Mouse (Mus musculus): Measurements from ENCODE around the gene Exog. TPM values are rescaled to one million over a fixed set of nuclear protein-coding genes. Genes with fewer than 3 reads are reported as not detected.

Exog gene
- total RNA-seq, 2 experiments from 2014 or later: 1.4 to 1.7 TPM

GRCm38 (mm10) chr9:119457122-119457521 lies 12.4 kb downstream of the Exog start:
- no peak for DNase-seq

GRCm38 (mm10) chr9:119460410-119460809 lies 15.7 kb downstream of the Exog start:
- no peak for DNase-seq

DNA sequence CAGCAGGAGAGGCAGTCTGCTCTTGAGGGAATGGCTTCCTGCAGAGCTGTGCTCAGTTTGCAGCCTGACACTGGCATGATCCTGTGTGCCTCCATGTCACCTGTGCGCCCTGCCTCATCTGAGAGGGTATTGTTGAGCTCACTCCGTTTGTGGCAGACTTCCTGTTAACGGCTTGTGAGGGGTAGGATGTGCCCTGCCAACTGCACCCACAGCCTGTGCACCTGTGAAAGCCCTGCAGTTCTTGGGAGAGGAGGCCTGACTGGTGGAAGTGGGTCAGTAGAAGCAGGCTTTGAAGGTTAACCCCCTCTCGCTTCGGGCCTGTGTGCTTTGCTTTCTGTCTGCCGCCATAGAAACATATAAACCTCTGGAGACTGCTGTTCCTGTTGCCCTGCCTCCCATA lies 20.3 kb downstream of the Exog start:
- DNase-seq: no peak

GRCm38 (mm10) chr9:119465595-119465994 lies 20.9 kb downstream of the Exog start:
- DNase-seq: peak; percentile 71

GRCm38 (mm10) chr9:119469691-119470353 lies 25.1 kb downstream of the Exog start:
- DNase-seq: no peak

DNA sequence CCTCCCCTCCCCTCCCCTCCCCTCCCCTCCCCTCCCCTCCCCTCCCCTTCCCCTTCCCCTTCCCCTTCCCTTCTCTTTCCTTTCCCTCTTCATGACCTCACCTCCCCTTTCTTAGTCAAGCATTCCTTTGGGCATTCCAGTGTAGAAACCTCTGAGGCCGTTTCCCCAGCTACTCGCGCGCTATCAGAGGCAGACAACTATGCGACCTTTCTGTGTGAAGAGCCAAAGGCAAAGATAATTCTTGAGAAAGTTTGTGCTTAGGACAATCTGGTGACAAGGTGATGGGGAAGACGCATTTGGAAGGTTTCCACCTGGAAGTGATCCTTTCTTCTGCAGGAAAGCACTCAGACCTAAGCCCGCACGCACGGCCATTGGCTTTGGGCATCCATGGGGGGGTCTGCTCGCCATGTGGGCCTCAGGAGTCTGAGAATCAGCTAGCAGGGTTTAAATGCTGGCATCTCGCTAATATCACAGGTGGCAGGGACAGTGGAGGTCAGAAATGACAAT lies 27.7 kb downstream of the Exog start:
- DNase-seq: no peak

DNA sequence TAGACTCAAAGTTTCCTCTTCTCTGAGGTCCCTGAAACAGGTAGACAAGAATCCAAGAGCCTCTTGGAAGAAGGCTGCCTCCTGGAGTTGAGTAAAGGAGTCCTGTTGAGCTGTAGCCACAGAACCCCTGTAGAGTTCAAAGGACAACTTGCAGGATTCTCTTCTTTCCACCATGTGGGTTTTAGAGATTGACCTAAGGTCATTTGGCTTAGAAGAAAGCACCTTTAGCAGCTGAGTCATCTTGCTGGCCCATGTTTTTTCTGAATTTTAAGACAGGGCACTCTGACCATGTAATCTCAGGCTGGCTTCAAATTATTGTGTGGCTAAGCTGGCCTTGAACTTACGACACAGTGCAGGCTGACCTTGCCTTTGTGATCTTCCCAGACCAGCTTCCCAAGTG lies 28.3 kb downstream of the Exog start:
- no peak for DNase-seq

DNA sequence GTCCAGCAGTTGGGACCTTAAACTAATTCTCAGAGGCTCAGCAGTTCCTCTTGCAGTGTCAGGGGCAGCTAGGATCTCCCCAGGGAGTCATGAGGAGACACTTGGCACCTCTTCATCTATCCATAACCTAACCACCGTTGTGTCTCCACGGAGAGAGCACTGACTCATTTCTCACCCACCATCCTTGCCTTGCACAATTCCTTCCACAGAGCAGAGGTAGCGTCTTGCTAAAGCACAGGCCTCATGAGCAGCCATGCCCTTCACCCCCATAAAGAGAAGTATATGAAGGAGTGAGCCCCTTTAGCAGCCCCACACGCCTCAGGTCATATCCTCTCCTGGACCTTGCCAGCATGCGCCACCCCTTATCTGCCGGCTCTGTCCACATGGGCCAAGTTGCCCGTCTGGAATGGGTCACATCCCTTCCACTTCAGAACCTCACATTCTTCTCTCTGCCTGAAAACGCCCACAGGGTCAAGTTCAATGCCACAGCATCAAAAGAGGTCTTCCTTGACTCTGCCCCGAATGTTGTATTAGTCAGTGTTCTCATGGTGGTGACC lies 28.9 kb downstream of the Exog start:
- DNase-seq: no peak

DNA sequence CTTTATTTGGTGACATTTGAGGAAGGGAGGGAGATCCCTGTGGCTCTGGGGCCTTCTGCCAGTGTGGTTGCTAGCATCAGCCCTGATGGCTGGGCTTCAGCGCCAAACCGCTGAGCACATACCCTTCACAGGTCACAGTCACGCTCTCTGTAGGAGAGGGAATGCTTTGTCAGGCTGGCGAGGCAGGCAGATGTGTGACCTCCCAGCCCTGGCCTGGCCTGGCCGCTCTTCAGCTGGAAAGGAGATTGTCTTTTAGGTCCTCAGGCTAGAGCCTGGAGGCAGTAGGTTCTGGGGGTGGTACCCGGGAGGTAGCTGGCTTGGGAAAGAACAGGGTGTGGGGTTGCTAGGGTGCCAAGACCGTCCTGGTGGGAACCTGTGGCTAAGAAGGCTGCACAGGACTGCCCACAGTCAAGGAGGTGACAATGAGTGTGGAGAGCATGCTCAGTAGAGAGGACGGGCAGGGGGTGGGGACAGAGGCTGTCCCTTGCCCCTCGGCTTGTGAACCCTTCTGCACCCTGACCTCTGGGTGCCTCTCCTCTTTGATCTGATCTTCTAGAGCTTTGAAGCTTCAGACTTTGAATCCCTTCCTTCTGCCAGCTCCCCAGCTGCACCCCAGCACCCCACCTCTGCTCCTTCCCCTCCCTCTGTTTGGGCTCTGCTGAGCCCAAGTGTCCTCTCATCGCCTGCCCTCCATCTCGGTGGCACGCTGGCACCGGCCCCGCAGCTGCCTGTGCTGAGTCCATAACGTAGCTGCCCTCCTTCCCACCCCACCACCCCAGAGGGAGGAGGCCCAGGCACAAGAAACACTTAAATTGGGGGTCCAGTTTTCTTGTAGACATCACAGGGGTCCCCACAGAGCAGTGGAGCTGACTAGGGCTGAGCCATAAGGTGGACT lies 30.2 kb downstream of the Exog start:
- no peak for DNase-seq

- no peak for DNase-seq
Observed at GRCm38 (mm10) chr9:119477754-119478153, 33.0 kb downstream of the Exog start.

DNA sequence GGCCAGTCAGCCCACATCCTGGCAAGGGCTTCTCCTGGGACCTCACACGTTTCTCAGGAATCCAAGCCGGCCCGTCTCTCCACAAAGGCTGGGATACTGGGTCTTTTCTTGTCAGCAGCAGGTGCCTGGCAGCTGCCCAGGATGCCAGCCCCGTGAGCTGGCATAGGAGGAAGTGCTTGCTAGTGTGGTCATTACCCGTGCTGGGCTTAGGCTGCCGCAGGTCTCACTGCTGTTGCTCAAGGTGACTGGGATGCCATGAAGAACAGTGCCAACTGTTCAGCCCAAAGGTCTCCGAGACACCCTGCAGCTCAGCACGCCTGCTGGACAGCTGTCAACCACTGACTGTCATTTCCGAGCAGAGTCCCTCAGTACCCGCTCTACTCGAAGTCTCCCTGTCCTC lies 33.6 kb downstream of the Exog start:
- no peak for DNase-seq

DNA sequence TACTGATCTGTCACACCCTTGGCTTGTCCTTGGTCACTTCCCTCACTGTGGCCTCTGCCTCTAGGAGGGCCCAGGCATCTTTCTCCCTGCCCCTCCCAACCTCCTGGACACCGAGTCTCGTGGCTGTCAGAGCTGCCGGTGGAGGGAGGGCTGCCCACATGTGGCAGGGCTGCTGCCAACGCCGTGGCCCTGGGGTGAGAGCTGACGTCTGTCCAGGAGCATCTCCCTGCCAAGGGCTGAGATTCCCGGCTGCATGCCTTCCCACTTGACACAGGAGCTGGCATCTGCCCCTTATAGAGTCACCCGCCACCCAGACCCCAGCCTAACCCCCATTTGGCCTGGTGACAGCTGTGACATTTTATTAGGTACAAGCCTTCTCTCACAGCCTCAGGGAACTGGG lies 34.6 kb downstream of the Exog start:
- peak; percentile 71 for DNase-seq

GRCm38 (mm10) chr9:119481612-119482011 lies 36.9 kb downstream of the Exog start:
- no peak for DNase-seq

GRCm38 (mm10) chr9:119483554-119484353 lies 39.0 kb downstream of the Exog start:
- peak; percentile 79 for DNase-seq

DNA sequence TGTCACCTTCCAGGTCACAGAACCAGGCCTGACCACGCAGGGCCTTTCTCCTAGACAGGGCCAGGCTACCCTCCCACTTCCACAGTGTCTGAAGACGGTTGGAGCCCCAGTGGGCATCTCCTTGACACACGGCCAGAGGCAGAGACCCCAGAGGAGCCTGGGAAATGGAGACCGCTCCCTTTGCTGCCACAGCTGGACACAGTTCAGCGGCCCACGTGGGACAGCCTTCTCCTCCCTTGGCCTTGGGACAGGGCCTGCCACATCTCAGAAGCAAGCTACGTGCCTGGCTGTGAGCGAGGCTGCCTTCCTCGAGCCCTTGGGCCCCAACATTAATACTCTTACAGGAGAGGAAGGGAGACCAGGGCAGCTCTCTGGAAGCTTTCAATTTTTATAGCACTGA lies 39.7 kb downstream of the Exog start:
- DNase-seq: no peak

DNA sequence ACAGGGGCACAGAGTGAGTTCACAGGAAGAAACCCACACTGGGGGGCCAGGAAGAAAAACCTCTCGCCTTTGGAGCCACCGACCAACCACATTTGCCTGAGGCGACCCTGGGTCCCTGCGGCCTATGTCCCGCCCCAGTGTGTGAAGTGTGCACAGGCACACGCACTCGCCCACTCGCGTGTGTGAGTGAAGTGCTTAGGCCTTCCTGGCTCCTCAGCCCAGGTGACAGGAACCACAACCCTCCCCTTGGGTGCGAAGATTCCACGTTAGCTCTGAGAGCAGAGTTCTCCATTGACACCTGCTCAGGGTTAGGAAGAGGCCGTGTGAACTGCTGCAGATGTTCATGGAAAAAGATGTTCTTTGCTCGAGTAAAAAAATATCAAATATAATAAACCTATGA lies 40.1 kb downstream of the Exog start:
- DNase-seq: no peak

- DNase-seq: no peak
Observed at GRCm38 (mm10) chr9:119496354-119496753, 51.6 kb downstream of the Exog start.

- DNase-seq: no peak
Observed at GRCm38 (mm10) chr9:119496960-119497359, 52.2 kb downstream of the Exog start.

DNA sequence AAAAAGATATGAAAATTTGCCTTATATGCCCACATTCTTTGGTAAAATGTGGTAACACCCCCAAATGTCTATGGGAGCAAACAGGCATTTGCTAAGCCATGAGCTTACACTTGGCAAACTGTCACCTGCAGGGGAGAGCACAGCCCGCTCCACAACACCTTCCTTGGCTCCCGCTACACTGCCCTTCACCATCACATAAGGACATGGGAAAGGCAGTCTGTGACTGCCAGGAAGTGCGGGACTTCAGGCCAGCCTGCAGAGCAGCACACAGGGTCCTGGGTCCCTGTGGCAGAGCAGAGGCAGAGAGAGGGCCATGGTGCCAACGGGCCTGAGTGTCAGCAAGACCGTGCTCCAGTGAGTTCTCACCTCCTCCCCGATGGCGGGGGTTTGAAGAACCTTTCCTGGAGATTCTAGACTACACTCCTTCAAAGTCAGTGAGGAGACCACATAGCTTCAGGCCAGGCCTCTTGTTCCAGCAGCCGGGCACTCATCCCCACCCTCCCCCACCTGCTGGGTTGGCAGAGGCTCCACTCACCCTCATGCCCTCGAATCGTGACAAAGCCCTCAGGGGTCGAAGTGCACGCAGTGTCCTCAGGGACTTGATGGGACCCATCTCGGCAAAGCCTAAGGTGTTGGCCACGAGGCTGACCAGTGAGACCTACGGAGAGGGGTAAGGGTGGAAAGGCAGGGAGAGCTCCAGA lies 53.0 kb downstream of the Exog start:
- no peak for DNase-seq

DNA sequence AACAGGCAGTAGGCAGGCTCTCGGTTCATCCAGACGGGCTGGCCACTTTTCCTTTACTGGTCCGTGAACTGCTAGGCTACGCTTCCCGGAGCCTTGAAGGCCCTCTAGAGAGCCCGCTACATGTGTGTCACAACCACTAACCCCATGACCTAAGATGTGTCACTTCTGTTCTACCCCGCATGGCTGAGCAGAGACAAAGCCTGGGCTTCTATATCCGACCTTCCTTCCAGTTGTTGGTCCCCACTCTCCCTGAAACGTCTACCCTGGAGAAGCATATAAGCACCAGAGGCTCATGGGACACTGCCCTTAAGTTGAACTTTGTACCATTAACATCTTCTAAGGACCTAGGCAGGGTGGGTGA lies 53.5 kb downstream of the Exog start:
- no peak for DNase-seq

DNA sequence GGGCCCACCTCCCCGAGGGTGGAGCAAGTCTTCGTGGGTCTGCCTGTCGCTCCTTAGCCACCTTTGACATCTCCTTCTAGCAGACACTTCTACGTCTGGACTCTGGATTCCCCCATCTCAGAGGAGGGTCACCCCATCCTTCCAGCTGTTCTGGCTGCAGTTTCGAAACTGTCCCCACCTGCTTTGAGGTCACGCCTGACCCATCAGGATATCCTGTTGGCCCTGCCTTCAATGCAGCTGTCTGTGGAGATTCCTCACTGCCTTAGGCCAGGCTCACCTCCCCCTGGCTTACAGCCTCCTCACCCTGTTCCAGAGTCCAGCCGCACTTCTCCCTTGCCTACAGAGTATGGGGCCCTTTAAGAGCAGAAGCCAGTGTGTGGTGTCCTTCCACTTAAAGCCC lies 54.1 kb downstream of the Exog start:
- DNase-seq: no peak

DNA sequence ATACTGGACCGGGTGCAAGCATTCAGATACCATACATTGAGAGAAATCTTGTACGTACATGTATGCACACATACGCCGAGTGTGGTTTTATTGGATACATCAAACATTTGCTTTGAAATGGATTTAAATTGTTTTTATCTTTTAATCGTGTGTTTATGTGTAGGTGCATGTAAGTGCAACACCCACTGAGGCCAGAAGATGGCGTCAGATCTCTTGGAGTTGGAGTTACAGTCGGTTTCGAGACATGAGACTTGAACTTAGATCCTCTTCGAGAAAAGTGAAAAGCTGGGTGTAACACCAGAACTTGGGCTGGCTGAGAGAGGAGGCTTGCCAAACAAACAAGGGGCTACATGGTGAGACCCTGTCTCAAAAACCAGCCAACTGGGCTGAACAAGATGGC lies 58.9 kb downstream of the Exog start:
- DNase-seq: no peak

Data from gastrocnemius, postnatal 25 days (tissue).